Mouse (Mus musculus): ENCODE measurements around the gene B4galnt3. TPM values are rescaled to one million over a fixed set of nuclear protein-coding genes. Genes with fewer than 3 reads are reported as not detected.

The B4galnt3 gene
- polyA plus RNA-seq, 1 experiment from 2014 or later: 0.73 TPM

DNA sequence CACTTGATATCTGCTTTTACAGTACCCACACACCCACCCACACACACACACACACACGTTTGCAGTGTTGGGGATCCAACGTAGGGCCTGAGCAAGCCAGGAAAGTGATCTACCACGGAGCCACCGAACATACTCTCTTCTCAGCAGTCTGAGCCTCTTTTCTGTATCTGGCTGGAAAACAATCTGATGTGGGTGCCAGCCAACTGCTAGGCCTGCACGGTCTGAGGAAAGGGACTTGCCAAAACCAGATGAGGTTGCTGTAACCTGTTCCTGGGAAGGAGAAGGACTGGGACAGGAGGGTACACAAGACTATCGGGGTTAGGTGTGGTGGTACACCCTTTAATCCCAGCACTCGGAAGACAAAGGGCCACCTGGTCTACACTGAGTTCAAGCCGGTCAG lies 51.1 kb downstream of the B4galnt3 start:
- no peaks in the 10 kb centered on the region for H3K36me3 ChIP-seq
- ATAC-seq (ENCODE audit: insufficient read depth, low FRiP score, low read depth): no peak
- H3K4me2 ChIP-seq: no peak overlapping the region
- H3K27me3 ChIP-seq (replicated peaks): no peaks in the 10 kb centered on the region
- H3K4me1 ChIP-seq: no peaks in the 10 kb centered on the region
- H3K9ac ChIP-seq: no peak overlapping the region
- WGBS: 70% methylated on average over 8 of the region's 8 CpGs
- no peak overlapping the region for H3K27ac ChIP-seq
- no peak overlapping the region for H3K4me3 ChIP-seq (replicated peaks)
- no peaks in the 10 kb centered on the region for H3K9me3 ChIP-seq

DNA sequence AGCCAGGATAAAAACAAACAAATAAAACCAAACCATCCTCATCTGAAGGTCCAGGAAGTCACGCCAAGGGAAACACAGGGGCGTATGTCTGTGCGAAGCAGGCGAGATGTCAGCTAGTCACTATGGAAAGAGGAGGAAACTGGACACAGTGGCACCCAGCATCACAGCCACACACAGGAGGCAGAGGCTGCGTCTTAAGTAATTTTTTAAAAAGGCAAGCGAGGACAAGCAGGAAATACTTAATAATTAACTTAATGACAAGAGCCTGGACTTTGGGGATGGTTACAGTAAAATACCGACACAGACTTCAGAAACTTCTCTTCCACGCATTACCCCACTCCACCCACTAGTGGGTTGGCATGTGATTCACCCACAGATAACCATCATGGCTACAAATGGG lies 51.8 kb downstream of the B4galnt3 start:
- Histone ChIP-seq H3K9ac (no peak overlapping the region), H3K4me1 (no peaks in the 10 kb centered on the region), H3K27me3 (replicated peaks) (no peaks in the 10 kb centered on the region), H3K4me2 (no peak overlapping the region), H3K9me3 (no peaks in the 10 kb centered on the region), H3K27ac (no peak overlapping the region), H3K4me3 (replicated peaks) (no peak overlapping the region), H3K36me3 (no peaks in the 10 kb centered on the region)
- 63% methylated on average over 8 of the region's 8 CpGs for WGBS
- ATAC-seq (ENCODE audit: insufficient read depth, low FRiP score, low read depth): no peak

DNA sequence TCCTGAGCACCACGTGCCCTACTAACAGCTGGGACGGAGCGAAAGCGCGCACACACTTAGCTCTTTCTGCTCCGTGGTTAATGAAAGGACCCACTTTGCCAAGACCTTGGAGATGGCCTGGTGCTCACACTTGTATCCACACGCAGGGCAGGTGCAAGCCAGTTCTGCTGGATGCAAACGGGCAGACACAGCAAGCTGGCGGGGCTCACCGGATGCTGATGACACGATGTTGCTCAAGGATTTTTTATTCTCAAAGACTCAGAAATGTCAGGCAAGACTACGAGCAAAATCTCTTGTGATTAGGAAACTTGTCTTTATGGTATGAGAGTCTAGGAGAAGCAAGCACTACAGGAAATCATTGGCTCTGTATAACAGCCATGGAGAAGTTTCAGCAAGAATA lies 52.9 kb downstream of the B4galnt3 start:
- Histone ChIP-seq H3K9ac (no peak overlapping the region), H3K27me3 (replicated peaks) (no peaks in the 10 kb centered on the region), H3K4me1 (no peaks in the 10 kb centered on the region), H3K4me3 (replicated peaks) (no peak overlapping the region), H3K4me2 (no peak overlapping the region), H3K36me3 (no peaks in the 10 kb centered on the region), H3K27ac (no peak overlapping the region), H3K9me3 (no peaks in the 10 kb centered on the region)
- ATAC-seq (ENCODE audit: insufficient read depth, low FRiP score, low read depth): no peak
- WGBS: 81% methylated on average over 12 of the region's 12 CpGs

DNA sequence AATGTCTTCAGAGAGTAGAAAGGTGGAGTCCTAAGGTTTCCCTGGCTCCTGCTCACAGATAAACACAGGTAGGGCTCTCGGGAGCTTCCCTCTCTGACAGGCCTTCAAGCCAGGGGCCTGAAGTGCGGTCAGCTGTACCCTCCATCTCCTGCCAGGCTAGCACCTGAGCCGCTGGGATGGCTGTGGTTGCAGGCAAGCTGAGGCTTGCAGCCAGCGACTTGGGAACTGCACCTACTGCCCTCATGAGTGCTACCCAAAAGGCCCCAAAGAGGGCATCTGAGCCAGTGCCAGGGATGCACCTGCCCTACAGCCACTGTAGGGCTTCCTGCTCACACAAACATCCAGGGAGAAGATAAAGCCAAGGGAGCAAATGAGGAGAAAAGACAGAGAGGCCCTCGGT lies 53.9 kb downstream of the B4galnt3 start:
- Histone ChIP-seq H3K4me2 (no peak overlapping the region), H3K4me3 (replicated peaks) (no peak overlapping the region), H3K27me3 (replicated peaks) (no peaks in the 10 kb centered on the region), H3K36me3 (no peaks in the 10 kb centered on the region), H3K4me1 (no peaks in the 10 kb centered on the region), H3K9me3 (no peaks in the 10 kb centered on the region), H3K9ac (no peak overlapping the region), H3K27ac (no peak overlapping the region; the same call in 1 of the 2 replicates)
- no peak for ATAC-seq (ENCODE audit: insufficient read depth, low FRiP score, low read depth)
- WGBS: 64% methylated on average over 5 of the region's 5 CpGs

DNA sequence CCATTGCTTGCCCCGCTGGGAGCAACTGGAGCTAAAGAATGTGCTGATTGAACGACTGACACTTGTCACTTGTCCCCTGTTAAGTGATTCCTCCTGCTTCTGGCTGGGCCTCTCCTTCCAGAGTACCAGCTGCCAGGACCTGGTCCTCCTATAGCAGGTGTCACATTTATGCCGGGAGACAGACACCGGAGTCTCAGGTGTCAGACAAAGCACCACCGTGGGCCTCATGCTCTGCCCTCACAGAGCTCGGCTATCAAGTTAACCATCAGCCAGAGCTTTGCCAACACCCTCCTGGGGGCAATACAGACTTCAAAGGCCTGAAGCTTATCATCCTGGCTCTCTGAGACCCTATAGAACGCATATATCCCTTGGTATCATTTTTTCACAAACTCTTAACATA lies 58.5 kb downstream of the B4galnt3 start:
- H3K9me3 ChIP-seq: no peaks in the 10 kb centered on the region
- no peaks in the 10 kb centered on the region for H3K36me3 ChIP-seq
- no peaks in the 10 kb centered on the region for H3K27me3 ChIP-seq (replicated peaks)
- H3K4me1 ChIP-seq: no peaks in the 10 kb centered on the region
- ATAC-seq (ENCODE audit: insufficient read depth, low FRiP score, low read depth): no peak
- no peak overlapping the region for H3K27ac ChIP-seq
- no peak overlapping the region for H3K9ac ChIP-seq
- 48% methylated on average over 7 of the region's 7 CpGs for WGBS
- H3K4me2 ChIP-seq: no peak overlapping the region
- H3K4me3 ChIP-seq (replicated peaks): no peak overlapping the region

DNA sequence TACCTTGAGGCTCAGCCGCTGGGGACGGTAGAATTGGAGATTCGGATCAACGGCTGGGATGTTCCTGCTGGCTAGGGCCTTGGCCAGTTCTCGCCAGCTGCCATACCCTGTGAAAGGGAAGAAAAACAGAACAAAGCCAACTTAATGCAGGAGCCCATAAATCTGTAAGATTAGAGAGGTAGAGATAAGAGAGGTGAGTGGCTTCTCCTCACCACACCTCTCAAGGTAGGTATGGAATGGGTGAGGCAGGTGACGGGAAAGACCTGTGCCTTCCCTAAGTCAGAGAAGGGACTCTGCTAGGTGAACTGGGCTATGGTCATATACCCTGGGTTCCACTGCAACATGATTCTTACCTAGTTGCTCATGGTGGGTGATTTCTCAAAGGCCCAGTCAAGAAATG lies 61.5 kb downstream of the B4galnt3 start:
- no peak for ATAC-seq (ENCODE audit: insufficient read depth, low FRiP score, low read depth)
- 79% methylated on average over 6 of the region's 6 CpGs for WGBS

DNA sequence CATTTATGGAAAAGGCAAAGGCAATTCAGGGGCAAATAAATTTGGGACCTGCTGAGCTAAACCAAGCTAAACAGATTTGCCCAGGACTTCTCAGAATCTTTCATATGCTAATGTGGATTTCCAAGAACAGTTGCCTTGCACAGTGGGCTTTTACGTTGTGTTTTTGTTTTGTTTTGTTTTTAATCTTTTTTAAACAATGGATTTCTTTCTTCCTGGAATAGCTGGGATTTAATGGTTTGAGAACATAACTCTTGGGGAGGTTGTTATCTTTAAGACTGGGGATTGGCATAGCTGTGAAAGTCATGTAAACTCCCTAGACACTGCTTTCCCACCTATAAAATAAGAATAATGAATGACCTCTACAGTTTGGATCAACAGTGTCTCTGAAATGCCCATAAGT lies 63.9 kb downstream of the B4galnt3 start:
- Histone ChIP-seq H3K27me3 (replicated peaks) (no peaks in the 10 kb centered on the region), H3K9me3 (no peaks in the 10 kb centered on the region), H3K4me1 (no peaks in the 10 kb centered on the region), H3K36me3 (no peaks in the 10 kb centered on the region), H3K27ac (no peak overlapping the region), H3K4me2 (no peak overlapping the region), H3K4me3 (replicated peaks) (no peak overlapping the region), H3K9ac (no peak overlapping the region)
- WGBS: 40% methylated on average over 1 of the region's 1 CpGs
- ATAC-seq (ENCODE audit: insufficient read depth, low FRiP score, low read depth): no peak

More for the DNA sequence above, 61.5 kb downstream of the B4galnt3 start:
- H3K9me3 ChIP-seq: no peaks in the 10 kb centered on the region
- no peaks in the 10 kb centered on the region for H3K36me3 ChIP-seq
- no peaks in the 10 kb centered on the region for H3K27me3 ChIP-seq (replicated peaks)
- H3K4me3 ChIP-seq (replicated peaks): no peak overlapping the region
- H3K9ac ChIP-seq: no peak overlapping the region
- H3K27ac ChIP-seq: no peak overlapping the region
- no peak overlapping the region for H3K4me2 ChIP-seq
- no peaks in the 10 kb centered on the region for H3K4me1 ChIP-seq

DNA sequence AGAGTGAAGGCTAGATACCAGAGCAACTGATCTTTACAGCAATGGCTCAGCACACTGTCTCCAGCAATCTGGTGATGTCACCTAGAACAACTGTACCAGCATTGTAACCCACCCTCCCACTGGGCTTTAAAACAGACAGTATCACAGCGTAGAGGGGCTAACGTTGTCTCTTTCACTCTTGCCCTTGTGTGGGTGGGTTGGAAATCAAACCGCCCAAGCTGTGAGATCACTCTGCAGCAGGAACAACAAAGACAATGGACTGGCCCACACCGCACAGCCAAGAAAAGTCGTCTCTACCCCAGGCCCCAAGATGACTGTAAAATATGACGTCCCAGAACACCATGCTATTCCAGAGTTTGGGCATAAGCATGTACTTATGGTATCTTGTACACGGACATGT lies 64.6 kb downstream of the B4galnt3 start:
- no peaks in the 10 kb centered on the region for H3K36me3 ChIP-seq
- no peaks in the 10 kb centered on the region for H3K27me3 ChIP-seq (replicated peaks)
- H3K9ac ChIP-seq: no peak overlapping the region
- no peak overlapping the region for H3K27ac ChIP-seq
- no peaks in the 10 kb centered on the region for H3K4me1 ChIP-seq
- H3K9me3 ChIP-seq: no peaks in the 10 kb centered on the region
- no peak overlapping the region for H3K4me2 ChIP-seq
- H3K4me3 ChIP-seq (replicated peaks): no peak overlapping the region
- WGBS: 77% methylated on average over 7 of the region's 7 CpGs
- no peak for ATAC-seq (ENCODE audit: insufficient read depth, low FRiP score, low read depth)

DNA sequence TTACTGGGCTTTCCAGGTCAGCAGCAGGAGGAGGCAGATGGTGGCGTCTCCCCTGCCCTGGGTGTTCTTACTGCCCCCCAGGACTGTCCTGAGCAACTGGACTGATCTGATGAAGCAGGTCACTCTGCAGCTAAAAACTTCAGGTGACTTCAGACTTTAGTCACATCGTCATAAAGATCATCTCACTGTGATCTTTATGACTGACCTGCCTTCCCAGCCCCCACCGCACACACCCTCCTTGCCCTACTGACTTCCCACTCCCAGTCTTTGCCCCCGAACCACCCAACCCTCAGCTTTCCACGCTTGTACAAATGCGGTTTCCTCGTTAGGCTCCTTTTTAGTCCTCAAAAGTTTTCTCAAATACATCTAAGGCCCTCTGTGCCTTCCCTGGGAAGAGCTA lies 67.3 kb downstream of the B4galnt3 start:
- H3K4me3 ChIP-seq (replicated peaks): no peak overlapping the region
- WGBS: 82% methylated on average over 7 of the region's 7 CpGs
- no peak overlapping the region for H3K9ac ChIP-seq
- H3K27me3 ChIP-seq (replicated peaks): no peaks in the 10 kb centered on the region
- no peaks in the 10 kb centered on the region for H3K9me3 ChIP-seq
- H3K4me1 ChIP-seq: no peaks in the 10 kb centered on the region
- no peak overlapping the region for H3K4me2 ChIP-seq
- H3K27ac ChIP-seq: no peak overlapping the region
- no peaks in the 10 kb centered on the region for H3K36me3 ChIP-seq
- ATAC-seq (ENCODE audit: insufficient read depth, low FRiP score, low read depth): no peak

DNA sequence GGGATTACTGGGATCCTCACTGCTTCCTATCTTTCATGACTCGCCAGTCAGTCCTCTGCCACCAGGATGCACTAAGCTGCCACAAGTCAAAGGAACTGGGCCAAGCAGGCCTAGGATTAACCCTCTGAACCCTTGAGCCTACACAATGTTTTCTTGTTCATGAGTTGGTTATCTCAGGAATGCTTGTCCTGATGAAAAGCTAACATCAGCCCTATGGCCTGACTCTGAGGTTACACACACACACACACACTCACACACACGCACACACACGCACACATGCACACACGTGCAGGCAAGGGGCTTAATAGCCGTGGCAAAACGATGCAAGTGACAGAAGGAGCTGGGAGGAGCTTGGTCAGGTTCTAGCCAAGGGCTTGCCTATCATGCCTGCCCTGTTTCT lies 69.0 kb downstream of the B4galnt3 start:
- no peaks in the 10 kb centered on the region for H3K36me3 ChIP-seq
- no peak for ATAC-seq (ENCODE audit: insufficient read depth, low FRiP score, low read depth)

DNA sequence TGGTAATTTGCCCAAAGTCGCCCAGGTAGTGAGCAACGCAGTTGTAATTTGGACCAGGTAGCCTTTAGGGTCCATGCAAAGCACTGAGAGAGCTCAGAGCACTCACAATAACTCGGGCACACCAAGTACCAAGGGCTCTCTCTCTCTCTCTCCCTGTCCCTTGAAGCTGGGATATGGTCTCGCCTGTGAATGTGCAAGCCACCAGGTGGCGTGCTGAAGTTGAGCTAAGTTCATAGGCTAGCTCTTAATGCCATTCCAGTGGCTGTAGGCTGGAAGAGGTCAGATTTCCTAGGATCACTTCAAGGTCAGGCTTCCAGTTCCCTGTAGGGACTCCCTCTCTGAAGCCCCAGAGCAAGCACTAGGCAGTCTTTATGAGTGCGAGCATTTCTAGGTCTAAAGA lies 71.7 kb downstream of the B4galnt3 start:
- Histone ChIP-seq H3K9ac (no peak overlapping the region), H3K4me2 (no peak overlapping the region), H3K4me1 (no peaks in the 10 kb centered on the region), H3K4me3 (replicated peaks) (no peak overlapping the region), H3K27me3 (replicated peaks) (no peaks in the 10 kb centered on the region), H3K27ac (no peak overlapping the region), H3K9me3 (no peaks in the 10 kb centered on the region), H3K36me3 (no peaks in the 10 kb centered on the region)
- WGBS: 31% methylated on average over 6 of the region's 6 CpGs
- ATAC-seq (ENCODE audit: insufficient read depth, low FRiP score, low read depth): no peak

More for the DNA sequence above, 69.0 kb downstream of the B4galnt3 start:
- Histone ChIP-seq H3K4me3 (replicated peaks) (no peak overlapping the region), H3K4me2 (no peak overlapping the region), H3K27ac (no peak overlapping the region), H3K9ac (no peak overlapping the region), H3K27me3 (replicated peaks) (no peaks in the 10 kb centered on the region), H3K4me1 (no peaks in the 10 kb centered on the region), H3K9me3 (no peaks in the 10 kb centered on the region)
- WGBS: 55% methylated on average over 6 of the region's 6 CpGs

DNA sequence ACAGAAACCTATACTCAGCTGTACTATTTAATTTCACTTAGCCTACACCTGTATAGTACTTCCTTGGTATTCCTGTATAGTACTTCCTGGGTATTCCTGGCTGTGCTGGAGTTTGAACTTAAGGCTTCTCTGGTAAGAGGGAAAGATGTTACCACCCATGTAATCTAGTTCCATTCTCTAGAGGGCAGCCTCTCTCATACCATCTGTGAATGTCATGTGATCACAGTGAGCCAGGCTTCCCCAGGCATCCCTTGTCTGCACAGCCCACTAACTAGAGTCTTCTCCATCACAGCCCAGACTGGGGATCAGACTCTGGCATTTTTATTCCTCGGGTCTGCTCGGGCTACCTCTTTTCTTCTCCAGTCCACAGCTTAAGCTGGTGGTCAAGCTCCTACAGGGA lies 75.1 kb downstream of the B4galnt3 start:
- Histone ChIP-seq H3K9ac (no peak overlapping the region), H3K36me3 (no peaks in the 10 kb centered on the region), H3K4me2 (no peak overlapping the region), H3K27me3 (replicated peaks) (no peaks in the 10 kb centered on the region), H3K9me3 (no peaks in the 10 kb centered on the region), H3K4me3 (replicated peaks) (no peak overlapping the region), H3K27ac (no peak overlapping the region), H3K4me1 (no peaks in the 10 kb centered on the region)
- ATAC-seq (ENCODE audit: insufficient read depth, low FRiP score, low read depth): no peak
- 84% methylated on average over 2 of the region's 2 CpGs for WGBS

DNA sequence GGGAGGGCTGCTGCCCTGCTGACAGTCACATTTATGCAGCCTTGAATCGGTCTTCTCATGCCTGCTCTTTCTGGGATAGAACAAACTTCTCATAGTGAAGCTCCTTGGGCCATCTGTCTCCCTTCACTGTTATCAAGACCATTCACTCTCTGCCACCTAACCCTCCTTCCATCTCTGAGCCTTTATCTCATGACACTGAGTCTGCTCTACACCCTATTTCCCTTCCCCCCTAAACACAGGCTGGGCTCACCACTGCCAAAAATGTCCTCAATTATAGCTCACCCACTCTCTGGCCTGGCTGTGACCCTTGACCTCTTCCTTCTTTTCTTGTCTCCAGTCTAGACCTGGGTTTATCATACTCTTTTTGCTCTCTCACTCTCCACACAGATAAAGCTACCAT lies 77.7 kb downstream of the B4galnt3 start:
- Histone ChIP-seq H3K9me3 (no peaks in the 10 kb centered on the region), H3K27ac (no peak overlapping the region), H3K9ac (no peak overlapping the region), H3K36me3 (no peaks in the 10 kb centered on the region), H3K4me2 (no peak overlapping the region), H3K4me3 (replicated peaks) (no peak overlapping the region), H3K4me1 (no peaks in the 10 kb centered on the region), H3K27me3 (replicated peaks) (no peaks in the 10 kb centered on the region)
- ATAC-seq (ENCODE audit: insufficient read depth, low FRiP score, low read depth): peak; percentile 91
- 78% methylated on average over 1 of the region's 1 CpGs for WGBS

Measured in stomach, embryonic 15.5 days (tissue).